Mouse (Mus musculus) R1 (cell line): ENCODE measurements around the gene Apol11b.
A peak's percentile ranks its signal among the peaks of the same experiment; 100 is the strongest.
"Not testable (repeated sequence)": the region's sequence is repeated elsewhere in the genome, so short reads cannot be mapped to it uniquely, and the experiment has no call there.

Experiments used
- DNase-seq: peaks from one replicate; pipeline ENCODE4 v3.0.0-alpha.2; 2018; ENCODE audit warnings: low read depth, low spot score

Apol11b gene

GRCm38 (mm10) chr15:77643176-77643575 is at the start of gene Apol11b:
Gene Apol11b (minus strand): TSS chr15:77643286.
- DNase-seq, result not testable (repeated sequence)

- peak; percentile 36 for DNase-seq
These were observed 48.6 kb upstream of the Apol11b start for GRCm38 (mm10) chr15:77691532-77692311.

GRCm38 (mm10) chr15:77683944-77684343 is 40.9 kb upstream of the Apol11b start:
- DNase-seq, result peak; percentile 51

- peak; percentile 81 for DNase-seq
These were observed 31.0 kb upstream of the Apol11b start for GRCm38 (mm10) chr15:77674081-77674480.

- peak; percentile 42 for DNase-seq
These were observed 18.8 kb upstream of the Apol11b start for GRCm38 (mm10) chr15:77661841-77662240.

- DNase-seq, result not testable (repeated sequence)
These were observed 16.7 kb upstream of the Apol11b start for GRCm38 (mm10) chr15:77659773-77660172.

GRCm38 (mm10) chr15:77651143-77651542 is 8.1 kb upstream of the Apol11b start:
- DNase-seq, result not testable (repeated sequence)

- not testable (repeated sequence) for DNase-seq
These were observed 13.3 kb downstream of the Apol11b start for GRCm38 (mm10) chr15:77629822-77630221.

GRCm38 (mm10) chr15:77628647-77629046 is 14.4 kb downstream of the Apol11b start:
- DNase-seq, result peak; percentile 31

GRCm38 (mm10) chr15:77626471-77626870 is 16.6 kb downstream of the Apol11b start:
- not testable (repeated sequence) for DNase-seq

GRCm38 (mm10) chr15:77624710-77625109 is 18.4 kb downstream of the Apol11b start:
- DNase-seq, result no peak

GRCm38 (mm10) chr15:77606069-77606468 is 37.0 kb downstream of the Apol11b start:
- DNase-seq, result no peak

GRCm38 (mm10) chr15:77598958-77599357 is 44.1 kb downstream of the Apol11b start, which contains the start of gene Gm36245:
Gene Gm36245 (plus strand): TSS chr15:77599258.
- DNase-seq, result peak; percentile 7

- no peak for DNase-seq
These were observed 44.7 kb downstream of the Apol11b start for GRCm38 (mm10) chr15:77598429-77598828.

GRCm38 (mm10) chr15:77595961-77596360 is 47.1 kb downstream of the Apol11b start, which contains the start of gene Apol10b:
Gene Apol10b (minus strand): TSS chr15:77596125.
- DNase-seq, result no peak

- no peak for DNase-seq
These were observed 49.5 kb downstream of the Apol11b start for GRCm38 (mm10) chr15:77593557-77593956.

- peak; percentile 46 for DNase-seq
These were observed 52.2 kb downstream of the Apol11b start for GRCm38 (mm10) chr15:77590881-77591280.

GRCm38 (mm10) chr15:77588981-77589380 is 54.1 kb downstream of the Apol11b start:
- no peak for DNase-seq

GRCm38 (mm10) chr15:77587026-77587425 is 56.1 kb downstream of the Apol11b start:
- DNase-seq, result no peak
